Mouse (Mus musculus) MEL (cell line): ENCODE measurements around the gene Osm. TPM values are rescaled to one million over a fixed set of nuclear protein-coding genes. Genes with fewer than 3 reads are reported as not detected.

Experiments
- DNase-seq: peaks from one replicate; pipeline ENCODE4 v3.0.0; 2011; ENCODE audit warnings: low read depth, low spot score
- H3K27ac ChIP-seq: 2 replicates; pipeline ENCODE4 v1.5.1; 2012; ENCODE audit warnings: low read depth, mild to moderate bottlenecking, control low read depth, low read length, moderate library complexity; ENCODE audit not compliant: control insufficient read depth
- H3K27me3 ChIP-seq, 2 experiments: fragments of 150-350 bp in 1 of 2; sonication (generic) in 1 of 2; 2 replicates each; pipeline ENCODE4 v1.6.1; 2012; ENCODE audit warnings: low read length in 2 of 2, mild to moderate bottlenecking in 2 of 2, improper control_type of control experiment in 1 of 2, moderate library complexity in 1 of 2; ENCODE audit not compliant: insufficient read depth in 2 of 2, control insufficient read depth in 1 of 2
- H3K36me3 ChIP-seq, 2 experiments: 2 replicates each; pipeline ENCODE4 v1.6.1; 2012 to 2014; ENCODE audit warnings: low read length in 2 of 2, improper control_type of control experiment in 1 of 2, inconsistent platforms in 1 of 2, mild to moderate bottlenecking in 1 of 2; ENCODE audit not compliant: insufficient read depth in 2 of 2, control insufficient read depth in 1 of 2
- H3K4me1 ChIP-seq, 2 experiments: fragments of 150-350 bp in 1 of 2; sonication (generic) in 1 of 2; 2 replicates each; pipeline ENCODE4 v1.6.1; 2012; ENCODE audit warnings: low read length in 2 of 2, improper control_type of control experiment in 1 of 2, mild to moderate bottlenecking in 1 of 2; ENCODE audit not compliant: insufficient read depth in 2 of 2, control insufficient read depth in 1 of 2
- H3K4me3 ChIP-seq, 2 experiments: fragments of 150-350 bp in 1 of 2; sonication (generic) in 1 of 2; 2 replicates each; pipeline ENCODE4 v1.5.1; 2012; ENCODE audit warnings: low read depth in 2 of 2, low read length in 2 of 2, mild to moderate bottlenecking in 2 of 2, moderate library complexity in 2 of 2, control low read depth in 1 of 2, improper control_type of control experiment in 1 of 2; ENCODE audit not compliant: control insufficient read depth in 1 of 2, insufficient read depth in 1 of 2
- H3K79me2 ChIP-seq: 2 replicates; pipeline ENCODE4 v1.6.1; 2012; ENCODE audit warnings: mild to moderate bottlenecking, low read length, moderate library complexity; ENCODE audit not compliant: control insufficient read depth, poor library complexity, insufficient read depth
- H3K9ac ChIP-seq: 2 replicates; pipeline ENCODE4 v1.6.1; 2012; ENCODE audit warnings: low read depth, mild to moderate bottlenecking, control low read depth, low read length, moderate library complexity; ENCODE audit not compliant: control insufficient read depth, poor library complexity, severe bottlenecking
- H3K9me3 ChIP-seq: fragments of 150-350 bp; sonication (generic); replicated peaks from 2 replicates; pipeline ENCODE4 v1.6.1; 2012; ENCODE audit warnings: mild to moderate bottlenecking, low read length, improper control_type of control experiment, moderate library complexity; ENCODE audit not compliant: insufficient read depth
- CHD2 ChIP-seq: IDR thresholded peaks from 2 replicates; pipeline ENCODE4 v1.6.1; 2011; ENCODE audit warnings: low read length, improper control_type of control experiment
- CTCF ChIP-seq, 3 experiments: IDR thresholded peaks in 2 of 3; conservative IDR thresholded peaks in 1 of 3; 2 replicates each; pipeline ENCODE4 v1.5.1; 2011 to 2012; ENCODE audit warnings: low read length in 3 of 3, low read depth in 2 of 3, mild to moderate bottlenecking in 2 of 3, improper control_type of control experiment in 1 of 3, inconsistent platforms in 1 of 3, mixed read lengths in 1 of 3, moderate library complexity in 1 of 3; ENCODE audit not compliant: control insufficient read depth in 1 of 3, insufficient read depth in 1 of 3, poor library complexity in 1 of 3, severe bottlenecking in 1 of 3
- E2F4 ChIP-seq: IDR thresholded peaks from 2 replicates; pipeline ENCODE4 v1.6.1; 2011; ENCODE audit warnings: low read depth, low read length, improper control_type of control experiment, borderline replicate concordance
- ETS1 ChIP-seq: IDR thresholded peaks from 2 replicates; pipeline ENCODE4 v1.6.1; 2012; ENCODE audit warnings: low read depth, mild to moderate bottlenecking, inconsistent platforms, low read length, improper control_type of control experiment, moderate library complexity
- JUND ChIP-seq: IDR thresholded peaks from 2 replicates; pipeline ENCODE4 v1.6.1; 2011; ENCODE audit warnings: low read depth, mild to moderate bottlenecking, improper control_type of control experiment, low read length
- KAT2A ChIP-seq: conservative IDR thresholded peaks from 2 replicates; pipeline ENCODE4 v1.6.1; 2012; ENCODE audit warnings: low read depth, low read length, improper control_type of control experiment, inconsistent platforms
- MAX ChIP-seq: IDR thresholded peaks from 2 replicates; pipeline ENCODE4 v1.6.1; 2011; ENCODE audit warnings: low read length, improper control_type of control experiment
- MAZ ChIP-seq: IDR thresholded peaks from 2 replicates; pipeline ENCODE4 v1.6.1; 2012; ENCODE audit warnings: low read depth, mild to moderate bottlenecking, inconsistent platforms, low read length, improper control_type of control experiment
- MXI1 ChIP-seq: IDR thresholded peaks from 2 replicates; pipeline ENCODE4 v1.6.1; 2011; ENCODE audit warnings: mild to moderate bottlenecking, low read depth, low read length, improper control_type of control experiment
- MYB ChIP-seq: IDR thresholded peaks from 2 replicates; pipeline ENCODE4 v1.6.1; 2011; ENCODE audit warnings: mild to moderate bottlenecking, low read depth, low read length, improper control_type of control experiment
- MYC ChIP-seq: IDR thresholded peaks from 2 replicates; pipeline ENCODE4 v1.6.1; 2011; ENCODE audit warnings: low read depth, mild to moderate bottlenecking, low read length, improper control_type of control experiment, moderate library complexity
- NELFE ChIP-seq: IDR thresholded peaks from 2 replicates; pipeline ENCODE4 v1.6.1; 2011; ENCODE audit warnings: low read depth, low read length, improper control_type of control experiment
- NRF1 ChIP-seq: IDR thresholded peaks from 2 replicates; pipeline ENCODE4 v1.6.1; 2014; ENCODE audit warnings: low read depth, mild to moderate bottlenecking, inconsistent platforms, low read length, improper control_type of control experiment, moderate library complexity; ENCODE audit not compliant: poor library complexity, insufficient read depth, severe bottlenecking
- POLR2AphosphoS5 ChIP-seq: IDR thresholded peaks from 2 replicates; pipeline ENCODE4 v1.6.1; 2012; ENCODE audit warnings: low read depth, borderline replicate concordance, mild to moderate bottlenecking, inconsistent platforms, low read length, moderate library complexity, mixed read lengths
- SIN3A ChIP-seq: IDR thresholded peaks from 2 replicates; pipeline ENCODE4 v1.6.1; 2012; ENCODE audit warnings: low read length, improper control_type of control experiment, inconsistent platforms
- TAL1 ChIP-seq: IDR thresholded peaks from 2 replicates; pipeline ENCODE4 v1.6.1; 2012; ENCODE audit warnings: mild to moderate bottlenecking, inconsistent platforms, low read length, moderate library complexity, mixed read lengths
- TCF12 ChIP-seq: IDR thresholded peaks from 2 replicates; pipeline ENCODE4 v1.6.1; 2014; ENCODE audit warnings: low read depth, mild to moderate bottlenecking, inconsistent platforms, low read length, improper control_type of control experiment, moderate library complexity
- USF1 ChIP-seq: IDR thresholded peaks from 2 replicates; pipeline ENCODE4 v1.6.1; 2014; ENCODE audit warnings: low read depth, mild to moderate bottlenecking, inconsistent platforms, low read length, improper control_type of control experiment, moderate library complexity
- USF2 ChIP-seq, 2 experiments: IDR thresholded peaks; 2 replicates each; pipeline ENCODE4 v1.6.1; 2011 to 2012; ENCODE audit warnings: improper control_type of control experiment in 2 of 2, low read length in 2 of 2, borderline replicate concordance in 1 of 2, inconsistent platforms in 1 of 2, low read depth in 1 of 2, mild to moderate bottlenecking in 1 of 2; ENCODE audit not compliant: insufficient read depth in 1 of 2
- ZC3H11A ChIP-seq: IDR thresholded peaks from 2 replicates; pipeline ENCODE4 v1.6.1; 2012; ENCODE audit warnings: low read depth, mild to moderate bottlenecking, inconsistent platforms, low read length, improper control_type of control experiment
- ZKSCAN1 ChIP-seq: IDR thresholded peaks from 2 replicates; pipeline ENCODE4 v1.6.1; 2012; ENCODE audit warnings: low read depth, mild to moderate bottlenecking, inconsistent platforms, low read length, improper control_type of control experiment, moderate library complexity
- ZNF384 ChIP-seq: IDR thresholded peaks from 2 replicates; pipeline ENCODE4 v1.6.1; 2012; ENCODE audit warnings: low read depth, mild to moderate bottlenecking, inconsistent platforms, low read length, improper control_type of control experiment
- polyA plus RNA-seq, 2 experiments: library from polyadenylated mRNA; stranded (reverse) in 1 of 2; unstranded in 1 of 2; fragments of >175 nt in 1 of 2; fragments of >200 nt in 1 of 2; gene quantifications; 2 replicates each; pipeline versions ENCODE4 v1.2.1 to v1.2.4; 2012; ENCODE audit warnings: low replicate concordance in 2 of 2, low read depth in 1 of 2; ENCODE audit not compliant: insufficient read length in 2 of 2, insufficient read depth in 1 of 2, missing spikeins in 1 of 2
- total RNA-seq: library from RNA; depleted of rRNA; stranded (reverse); fragments of 300-350 nt; gene quantifications from 2 replicates; pipeline ENCODE4 v1.2.3, GENCODE M21; 2012

Gene Osm
- total and polyA plus RNA-seq, 3 experiments: 10.6 to 15.4 TPM; not detected in 1

DNA sequence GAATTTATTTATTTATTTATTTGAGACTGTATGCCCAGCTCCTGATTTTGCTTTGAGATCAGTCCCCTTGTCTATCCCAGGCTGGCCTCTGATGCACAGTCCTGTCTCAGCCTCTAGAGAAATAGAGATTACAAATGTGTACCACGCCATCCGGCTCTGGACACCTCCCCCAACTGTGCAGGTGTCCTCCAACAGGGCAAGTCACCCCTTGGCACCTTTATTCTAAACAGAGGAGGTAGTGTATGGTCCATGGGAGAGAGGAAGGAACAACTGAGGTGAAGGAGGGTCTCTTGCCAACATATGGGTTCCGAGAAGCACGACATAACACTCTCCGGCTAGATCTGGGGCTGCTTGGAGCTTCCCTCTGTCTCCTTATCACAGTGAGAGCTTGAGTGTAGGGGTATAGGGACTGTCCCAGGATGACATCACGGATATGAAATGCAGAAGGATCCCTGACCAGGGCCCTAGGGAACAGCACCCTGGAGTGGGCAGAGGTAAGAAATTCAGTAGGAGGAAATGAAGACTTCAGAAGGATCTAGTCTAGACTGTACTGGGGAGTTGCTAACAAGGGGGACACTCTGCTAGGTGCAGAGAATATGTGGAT is 1.1 kb upstream of the Osm start:
- Histone ChIP-seq H3K4me3 (peak overlapping the region; percentile 66 to 97), H3K27ac (peak overlapping the region; percentile 95), H3K9ac (peak overlapping the region; percentile 91), H3K9me3 (no peaks in the 10 kb centered on the region), H3K36me3 (peaks cover 0 to 6% of the 10 kb centered on the region in 2 experiments; a peak in 1 of 4 replicates), H3K27me3 (no peaks in the 10 kb centered on the region), H3K79me2 (peaks cover 24% of the 10 kb centered on the region), H3K4me1 (peaks cover 0 to 22% of the 10 kb centered on the region in 2 experiments; a peak in 2 of 4 replicates)
- TF ChIP-seq USF1 (no peak), JUND (no peak), NRF1 (no peak), ETS1 (no peak), TCF12 (0 out of 2 replicates have a peak, but pooled peaks have one; percentile 16), USF2 (IDR thresholded peaks at IDR 0.05; ENCODE audit: borderline replicate concordance in 1 of 2, insufficient read depth in 1 of 2, low read depth in 1 of 2, low read length in 2 of 2) (no peak), CHD2 (no peak), ZKSCAN1 (no peak), POLR2AphosphoS5 (no peak), MYB (no peak), MYC (peak; percentile 18; the same call in 1 of the 2 replicates), ZNF384 (no peak), MAX (peak; percentile 30), MAZ (peak; percentile 28; the same call in 1 of the 2 replicates), NELFE (no peak), KAT2A (no peak), E2F4 (no peak), MXI1 (no peak), ZC3H11A (no peak), CTCF (IDR thresholded peaks at IDR 0.05 in 2 of 3, conservative IDR thresholded peaks at IDR 0.05 in 1 of 3; ENCODE audit: control insufficient read depth in 1 of 3, insufficient read depth in 1 of 3, low read depth in 2 of 3, low read length in 3 of 3, poor library complexity in 1 of 3, severe bottlenecking in 1 of 3) (no peak), TAL1 (no peak), SIN3A (no peak; the same call in 1 of the 2 replicates)
- peak; percentile 75 for DNase-seq
